Mouse (Mus musculus): ENCODE measurements around the gene Bola3.

The Bola3 gene

GRCm38 (mm10) chr6:83395544-83396229, 46.7 kb downstream of the Bola3 start:
- DNase-seq (ENCODE audit: low spot score in 2 of 2): no peak

GRCm38 (mm10) chr6:83396711-83397110, 47.8 kb downstream of the Bola3 start:
- DNase-seq (ENCODE audit: low spot score in 2 of 2): no peak

GRCm38 (mm10) chr6:83397728-83398127, 48.8 kb downstream of the Bola3 start:
- DNase-seq (ENCODE audit: low spot score in 2 of 2): no peak

GRCm38 (mm10) chr6:83399790-83400189, 50.8 kb downstream of the Bola3 start:
- DNase-seq (ENCODE audit: low spot score in 2 of 2): no peak

GRCm38 (mm10) chr6:83403481-83403880, 54.5 kb downstream of the Bola3 start:
- DNase-seq (ENCODE audit: low spot score in 2 of 2): no peak

- no peak for DNase-seq (ENCODE audit: low spot score in 2 of 2)
These were observed 55.6 kb downstream of the Bola3 start for GRCm38 (mm10) chr6:83404571-83404970.

- no peak for DNase-seq (ENCODE audit: low spot score in 2 of 2)
These were observed 56.6 kb downstream of the Bola3 start for GRCm38 (mm10) chr6:83405511-83406064.

GRCm38 (mm10) chr6:83408510-83408909, 59.6 kb downstream of the Bola3 start:
- peak in 1 of 2 experiments; percentile 56 for DNase-seq (ENCODE audit: low spot score in 2 of 2)
